ENCODE assay signal across 8 mouse cellular contexts in the genomic region with DNA sequence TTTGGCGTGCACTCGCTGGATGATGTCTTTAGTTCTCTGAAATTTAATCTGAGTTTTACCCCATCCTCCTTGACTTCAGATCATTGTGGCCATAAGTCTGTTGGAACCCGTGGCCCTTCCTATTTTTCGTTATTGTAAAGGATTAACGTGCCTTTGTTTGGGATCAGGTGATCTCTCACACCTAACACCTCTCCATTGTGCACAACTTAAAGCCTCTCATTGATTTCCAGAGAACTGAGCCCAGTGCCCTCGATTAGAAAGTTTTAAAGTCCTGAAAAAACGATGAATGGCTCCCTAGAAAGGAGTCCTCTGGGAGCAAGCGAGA. TPM values are rescaled to one million over a fixed set of nuclear protein-coding genes. Genes with fewer than 3 reads are reported as not detected.
DNase-seq lines count a peak whose midpoint lies in the region; ATAC-seq and TF ChIP-seq lines count a peak whose summit lies in the region.

No protein-coding gene starts in this region.

- ATAC-seq in heart, embryonic 15.5 days (replicated peaks; ENCODE audit: insufficient number of reproducible peaks, insufficient read depth, low FRiP score, low read depth) = no peak
- ATAC-seq in G1E (ENCODE audit: extremely low read depth, insufficient number of reproducible peaks, low FRiP score, poor library complexity, severe bottlenecking) = no peak
- peak; percentile 31; the same call in 1 of the 2 replicates for ATAC-seq in midbrain, embryonic 11.5 days (ENCODE audit: low FRiP score)

- peak overlapping the region; percentile 82 for H3K4me2 ChIP-seq in heart, embryonic 15.5 days
- H3K4me2 ChIP-seq in midbrain, embryonic 11.5 days = peak overlapping the region; percentile 88

- H3K9ac ChIP-seq in heart, embryonic 15.5 days = peak overlapping the region; percentile 93
- peak overlapping the region; percentile 98 for H3K9ac ChIP-seq in midbrain, embryonic 11.5 days (ENCODE audit: low read length)

- H3K27me3 ChIP-seq in heart, embryonic 15.5 days = no peaks in the 10 kb centered on the region
- H3K27me3 ChIP-seq in G1E (ENCODE audit: insufficient read depth, low read length) = no peaks in the 10 kb centered on the region
- H3K27me3 ChIP-seq in hindbrain, embryonic 10.5 days (ENCODE audit: insufficient read depth, poor library complexity, severe bottlenecking) = no peaks in the 10 kb centered on the region
- H3K27me3 ChIP-seq in midbrain, embryonic 11.5 days (ENCODE audit: control insufficient read depth, insufficient read depth, low read length) = no peaks in the 10 kb centered on the region; the same call in 1 of the 2 replicates

- intact Hi-C loops in heart, postnatal 10 days (cut with DNase I) = no loop called here

- H3K4me1 ChIP-seq in heart, embryonic 15.5 days (replicated peaks) = peaks cover 17% of the 10 kb centered on the region
- H3K4me1 ChIP-seq in G1E (ENCODE audit: insufficient read depth, low read depth, low read length) = peaks cover 40% of the 10 kb centered on the region
- H3K4me1 ChIP-seq in hindbrain, embryonic 10.5 days (replicated peaks) = peaks cover 25% of the 10 kb centered on the region
- H3K4me1 ChIP-seq in midbrain, embryonic 11.5 days (ENCODE audit: control insufficient read depth, insufficient read depth, low read length) = peaks cover 10% of the 10 kb centered on the region

- TF ChIP-seq CTCF in G1E (IDR thresholded peaks at IDR 0.05; ENCODE audit: low read depth, low read length) = no peak

- no peaks in the 10 kb centered on the region for H3K9me3 ChIP-seq in heart, embryonic 15.5 days (replicated peaks)
- H3K9me3 ChIP-seq in G1E (replicated peaks) = no peaks in the 10 kb centered on the region
- H3K9me3 ChIP-seq in hindbrain, embryonic 10.5 days = no peaks in the 10 kb centered on the region
- H3K9me3 ChIP-seq in midbrain, embryonic 11.5 days (ENCODE audit: control insufficient read depth, low read length) = no peaks in the 10 kb centered on the region

- H3K4me3 ChIP-seq in heart, embryonic 15.5 days = peak overlapping the region; percentile 99
- peak overlapping the region; percentile 94; the same call in 1 of the 2 replicates for H3K4me3 ChIP-seq in G1E (ENCODE audit: low read depth, low read length)
- peak overlapping the region; percentile 92 for H3K4me3 ChIP-seq in hindbrain, embryonic 10.5 days
- peak overlapping the region; percentile 97 for H3K4me3 ChIP-seq in midbrain, embryonic 11.5 days (ENCODE audit: low read depth, low read length)

- 18% methylated on average over 8 of the region's 8 CpGs for WGBS in heart, embryonic 15.5 days
- 14% methylated on average over 8 of the region's 8 CpGs for WGBS in hindbrain, embryonic 10.5 days
- WGBS in midbrain, embryonic 11.5 days = 6% methylated on average over 8 of the region's 8 CpGs

- DNase-seq in heart, postnatal 10 days = no peak
- DNase-seq in G1E (ENCODE audit: low spot score) = peak; percentile 6
- no peak for DNase-seq in hindbrain, embryonic 10.5 days (ENCODE audit: low spot score)
- no peak for DNase-seq in midbrain, embryonic 11.5 days (ENCODE audit: low spot score, missing footprints)
- DNase-seq in adrenal gland, postnatal 14 days = no peak
- no peak for DNase-seq in Muller cell, postnatal 12 days (ENCODE audit: inconsistent ontology term)
- no peak for DNase-seq in MN1 (ENCODE audit: low spot score)

- H3K27ac ChIP-seq in heart, embryonic 15.5 days = peak overlapping the region; percentile 91
- peak overlapping the region; percentile 98 for H3K27ac ChIP-seq in hindbrain, embryonic 10.5 days
- peak overlapping the region; percentile 89 for H3K27ac ChIP-seq in midbrain, embryonic 11.5 days (ENCODE audit: low read depth, low read length)

- no peaks in the 10 kb centered on the region; the same call in 1 of the 2 replicates for H3K36me3 ChIP-seq in heart, embryonic 15.5 days
- peaks cover 17% of the 10 kb centered on the region for H3K36me3 ChIP-seq in G1E (replicated peaks)
- peaks cover 13% of the 10 kb centered on the region for H3K36me3 ChIP-seq in hindbrain, embryonic 10.5 days
- no peaks in the 10 kb centered on the region for H3K36me3 ChIP-seq in midbrain, embryonic 11.5 days (ENCODE audit: control insufficient read depth, insufficient read depth, low read length)

RNA-seq across cellular contexts. Expression of a gene that starts 0.5 kb away (rescaled TPM):
- polyA plus RNA-seq in heart, embryonic 15.5 days (2015; fragmentation: Nextera tagmentation; extraction: Ambion mirVana) = 73.6 and 78.0 TPM in 2 replicates
- 10 to 100 TPM; 53.0 to 57.2 TPM for total RNA-seq in heart, postnatal 10 days (2021)
- 206 and 234 TPM in 2 replicates for total RNA-seq in G1E (2014; fragmentation: Nextera tagmentation)
- total RNA-seq in G1E (2017) = 73.5 and 82.7 TPM in 2 replicates
- 97.6 and 107 TPM in 2 replicates for polyA plus RNA-seq in G1E (2012)
- polyA plus RNA-seq in hindbrain, embryonic 10.5 days (2016; fragmentation: Nextera tagmentation; extraction: Ambion mirVana) = 131 and 133 TPM in 2 replicates
- polyA plus RNA-seq in midbrain, embryonic 11.5 days (2014; fragmentation: Nextera tagmentation; extraction: Ambion mirVana) = 130 and 139 TPM in 2 replicates
- total RNA-seq in adrenal gland, postnatal 14 days (2021) = 55.0 and 73.5 TPM in 2 replicates

RNA-seq across cellular contexts. Expression of a gene that starts 24.1 kb away (rescaled TPM):
- polyA plus RNA-seq in heart, embryonic 15.5 days (2015; fragmentation: Nextera tagmentation; extraction: Ambion mirVana) = 318 and 332 TPM in 2 replicates
- total RNA-seq in heart, postnatal 10 days (2021) = 100 to 1,000 TPM; 152 to 159 TPM
- 258 and 296 TPM in 2 replicates for total RNA-seq in G1E (2014; fragmentation: Nextera tagmentation)
- 658 and 771 TPM in 2 replicates for total RNA-seq in G1E (2017)
- 37.7 and 174 TPM in 2 replicates for polyA plus RNA-seq in G1E (2012)
- 723 and 795 TPM in 2 replicates for polyA plus RNA-seq in hindbrain, embryonic 10.5 days (2016; fragmentation: Nextera tagmentation; extraction: Ambion mirVana)
- polyA plus RNA-seq in midbrain, embryonic 11.5 days (2014; fragmentation: Nextera tagmentation; extraction: Ambion mirVana) = 899 and 948 TPM in 2 replicates
- 167 and 224 TPM in 2 replicates for total RNA-seq in adrenal gland, postnatal 14 days (2021)

RNA-seq across cellular contexts. Expression of a gene that starts 56.5 kb away (rescaled TPM):
- 51.0 and 59.3 TPM in 2 replicates for polyA plus RNA-seq in heart, embryonic 15.5 days (2015; fragmentation: Nextera tagmentation; extraction: Ambion mirVana)
- 10 to 100 TPM; 63.8 to 76.9 TPM for total RNA-seq in heart, postnatal 10 days (2021)
- total RNA-seq in G1E (2014; fragmentation: Nextera tagmentation) (47.3 and 66.3 TPM in 2 replicates), G1E (2017) (42.7 and 51.0 TPM in 2 replicates)
- 91.6 and 123 TPM in 2 replicates for polyA plus RNA-seq in G1E (2012)
- polyA plus RNA-seq in hindbrain, embryonic 10.5 days (2016; fragmentation: Nextera tagmentation; extraction: Ambion mirVana) = 103 and 111 TPM in 2 replicates
- polyA plus RNA-seq in midbrain, embryonic 11.5 days (2014; fragmentation: Nextera tagmentation; extraction: Ambion mirVana) = 92.4 and 97.4 TPM in 2 replicates
- total RNA-seq in adrenal gland, postnatal 14 days (2021) = 71.6 and 79.3 TPM in 2 replicates
